Mouse (Mus musculus) liver, embryonic 16.5 days (tissue): ENCODE results near the gene Stk10. TPM values are rescaled to one million over a fixed set of nuclear protein-coding genes. Genes with fewer than 3 reads are reported as not detected.
A peak's percentile ranks its signal among the peaks of the same experiment; 100 is the strongest.
"Not testable (repeated sequence)": the region's sequence is repeated elsewhere in the genome, so short reads cannot be mapped to it uniquely, and the experiment has no call there.

ENCODE experiments used
- ATAC-seq: fragments of 200-750 bp; cut with Nextera tagmentation; 2 replicates; pipeline ENCODE4 v1.8.0; 2017; ENCODE audit warnings: low read depth, mild to moderate bottlenecking, moderate number of reproducible peaks, moderate library complexity
- H3K27ac ChIP-seq: fragments of 300-500 bp; sonication (generic); 2 replicates; pipeline ENCODE4 v1.5.1; 2014; ENCODE audit warnings: mild to moderate bottlenecking, low read length
- H3K27me3 ChIP-seq: fragments of 300-500 bp; sonication (generic); 2 replicates; pipeline ENCODE4 v1.6.1; 2014; ENCODE audit warnings: low read depth, low read length, mixed read lengths; ENCODE audit not compliant: control insufficient read depth, insufficient read depth
- H3K36me3 ChIP-seq: fragments of 300-500 bp; sonication (generic); 2 replicates; pipeline ENCODE4 v1.6.1; 2014; ENCODE audit warnings: mild to moderate bottlenecking; ENCODE audit not compliant: control insufficient read depth, insufficient read depth
- H3K4me1 ChIP-seq: fragments of 300-500 bp; sonication (generic); 2 replicates; pipeline ENCODE4 v1.6.1; 2014; ENCODE audit warnings: low read depth, low read length, mixed read lengths; ENCODE audit not compliant: control insufficient read depth
- H3K4me2 ChIP-seq: fragments of 300-500 bp; sonication (generic); 2 replicates; pipeline ENCODE4 v1.6.1; 2014; ENCODE audit warnings: low read depth, low read length, mixed read lengths
- H3K4me3 ChIP-seq: fragments of 300-500 bp; sonication (generic); 2 replicates; pipeline ENCODE4 v1.5.1; 2014; ENCODE audit warnings: low read depth, mild to moderate bottlenecking, low read length
- H3K9ac ChIP-seq: fragments of 300-500 bp; sonication (generic); 2 replicates; pipeline ENCODE4 v1.6.1; 2014; ENCODE audit warnings: low read depth, low read length
- H3K9me3 ChIP-seq: fragments of 300-500 bp; sonication (generic); replicated peaks from 2 replicates; pipeline ENCODE4 v1.6.1; 2016; ENCODE audit warnings: low read length; ENCODE audit not compliant: control insufficient read depth
- WGBS: fragments of 180-500 bp; shearing (Covaris S2); extraction: QIAGEN DNeasy Blood & Tissue Kit; methylation state at CpG from one replicate; pipeline ENCODE4 v1.1.7; 2014; ENCODE audit not compliant: insufficient replicate concordance; 5-methylcytosine and 5-hydroxymethylcytosine counted together
- polyA plus RNA-seq: library from polyadenylated mRNA; unstranded; fragments of >200 nt; fragmentation: Nextera tagmentation; extraction: Ambion mirVana; gene quantifications from 2 replicates; pipeline ENCODE4 v1.2.1, GENCODE M21; 2015

Stk10 gene
- polyA plus RNA-seq, 1 experiment from 2014 or later, result 4.8 TPM

DNA sequence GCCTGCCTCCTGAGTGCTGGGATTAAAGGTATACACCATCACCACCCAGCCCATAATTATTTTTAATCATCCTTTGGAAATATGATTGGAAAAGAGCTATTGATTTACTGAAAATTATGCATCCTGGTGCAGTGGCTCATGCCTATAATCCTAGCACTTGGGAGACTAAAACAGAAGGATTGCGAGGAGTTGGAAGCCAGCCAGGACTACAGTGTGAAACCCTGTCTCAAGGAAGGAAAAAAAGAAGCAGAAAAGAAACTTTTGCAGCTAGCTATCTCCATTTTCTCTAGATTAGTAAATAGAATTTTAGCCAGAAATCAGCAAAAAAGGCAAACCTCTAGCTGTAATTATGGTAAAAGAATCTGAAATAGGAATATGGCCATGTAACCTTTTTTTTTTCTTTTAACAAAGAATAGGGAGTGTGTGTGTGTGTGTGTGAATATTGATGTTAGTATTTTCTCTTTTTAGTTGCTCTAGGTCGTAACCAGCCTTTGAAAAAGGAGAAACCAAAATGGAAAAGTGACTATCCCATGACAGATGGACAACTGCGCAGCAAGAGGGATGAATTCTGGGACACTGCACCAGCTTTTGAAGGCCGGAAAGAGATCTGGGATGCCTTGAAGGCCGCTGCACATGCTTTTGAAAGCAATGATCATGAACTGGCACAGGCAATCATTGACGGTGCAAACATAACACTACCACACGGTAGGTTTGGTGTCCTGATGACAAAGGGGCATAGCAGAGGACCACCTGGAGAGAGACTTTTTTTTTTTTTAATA, 34.2 kb upstream of the Stk10 start:
- H3K4me1 ChIP-seq, result no peaks in the 10 kb centered on the region
- H3K36me3 ChIP-seq, result no peaks in the 10 kb centered on the region
- no peak overlapping the region for H3K27ac ChIP-seq
- WGBS, result 82% methylated on average over 7 of the region's 7 CpGs
- no peak for ATAC-seq
- no peaks in the 10 kb centered on the region for H3K27me3 ChIP-seq
- H3K4me3 ChIP-seq, result no peak overlapping the region
- H3K4me2 ChIP-seq, result no peak overlapping the region
- H3K9ac ChIP-seq, result no peak overlapping the region
- no peaks in the 10 kb centered on the region for H3K9me3 ChIP-seq

DNA sequence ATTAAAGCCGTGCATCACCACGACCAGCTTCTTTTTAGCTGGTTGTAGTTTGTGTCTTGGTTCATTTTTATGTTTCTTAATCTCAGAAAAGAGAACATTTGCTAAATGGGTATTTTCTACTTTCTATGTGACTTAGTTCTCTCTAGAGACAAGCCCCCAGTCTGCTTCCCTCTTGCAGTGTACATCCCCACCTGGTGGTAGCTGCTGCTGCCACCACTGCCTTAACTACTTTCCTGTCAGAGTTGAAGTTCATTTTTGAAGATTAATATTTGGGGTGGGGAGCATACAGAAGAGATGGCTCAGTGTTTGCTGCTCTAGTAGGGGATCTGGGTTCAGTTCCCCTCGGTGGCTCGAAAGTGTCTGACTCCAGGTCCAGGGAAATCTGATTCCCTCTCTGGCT, 33.2 kb upstream of the Stk10 start:
- H3K36me3 ChIP-seq, result no peaks in the 10 kb centered on the region
- 70% methylated on average over 4 of the region's 4 CpGs for WGBS
- H3K27me3 ChIP-seq, result no peaks in the 10 kb centered on the region
- H3K9me3 ChIP-seq, result no peaks in the 10 kb centered on the region
- no peak for ATAC-seq
- H3K27ac ChIP-seq, result no peak overlapping the region
- no peak overlapping the region for H3K4me3 ChIP-seq
- H3K9ac ChIP-seq, result no peak overlapping the region
- no peak overlapping the region for H3K4me2 ChIP-seq
- H3K4me1 ChIP-seq, result no peaks in the 10 kb centered on the region

DNA sequence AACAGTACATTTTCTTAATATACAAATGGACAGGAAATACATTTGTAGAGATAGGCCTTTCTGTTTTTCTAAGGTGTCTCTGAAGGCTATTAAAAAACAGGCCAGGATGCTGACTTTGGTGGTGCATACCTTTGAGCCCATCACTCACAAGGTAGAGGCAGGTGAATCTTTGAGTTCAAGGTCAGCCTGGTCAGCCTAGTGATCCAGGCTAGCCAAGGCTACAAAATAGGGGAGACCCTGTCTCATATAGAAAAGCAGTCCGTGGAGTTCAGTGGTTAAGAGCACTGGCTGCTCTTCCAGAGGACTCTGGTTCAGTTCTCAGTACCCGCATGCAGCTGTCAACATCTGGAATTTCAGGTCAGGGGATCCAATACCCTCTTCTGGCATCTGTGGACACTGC, 29.4 kb upstream of the Stk10 start:
- no peak for ATAC-seq
- Histone ChIP-seq H3K27ac (no peak overlapping the region), H3K27me3 (no peaks in the 10 kb centered on the region), H3K36me3 (no peaks in the 10 kb centered on the region), H3K4me1 (peaks cover 2% of the 10 kb centered on the region), H3K4me3 (no peak overlapping the region), H3K4me2 (no peak overlapping the region), H3K9ac (no peak overlapping the region), H3K9me3 (no peaks in the 10 kb centered on the region)
- 66% methylated on average over 2 of the region's 2 CpGs for WGBS

DNA sequence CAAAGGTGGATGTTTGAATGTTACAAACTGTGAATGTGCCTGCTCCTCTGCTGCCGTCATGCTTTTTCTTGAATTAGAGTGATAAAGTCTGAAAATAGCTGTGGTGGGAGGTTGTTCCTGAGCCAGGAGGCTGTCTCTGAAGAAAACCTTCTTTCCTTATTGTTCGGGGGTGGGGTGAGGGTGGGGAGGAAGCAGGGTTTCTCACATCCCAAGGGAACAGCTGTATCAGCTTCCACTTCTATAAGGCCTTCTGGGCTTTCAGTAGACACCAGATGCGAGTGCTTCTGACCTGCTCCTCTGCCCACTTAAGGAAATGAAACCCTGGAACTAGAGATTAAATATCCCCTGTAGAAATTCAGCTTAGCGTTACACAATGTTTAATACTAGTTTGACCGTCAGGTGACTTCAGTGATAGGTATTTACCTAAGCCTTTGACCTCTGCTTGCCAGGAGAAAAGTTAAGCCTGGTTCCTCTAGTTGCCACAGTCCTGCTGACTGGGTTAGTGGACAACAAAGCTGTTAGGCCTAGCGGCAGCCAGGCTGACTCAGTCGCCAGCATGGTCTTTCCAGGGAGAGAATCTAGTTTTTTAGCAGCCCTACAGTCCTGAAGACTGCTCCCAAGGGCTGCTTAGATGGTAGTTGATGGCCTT, 27.9 kb upstream of the Stk10 start:
- H3K36me3 ChIP-seq, result no peaks in the 10 kb centered on the region
- WGBS, result 56% methylated on average over 7 of the region's 7 CpGs
- H3K4me3 ChIP-seq, result no peak overlapping the region
- no peak overlapping the region for H3K4me2 ChIP-seq
- no peaks in the 10 kb centered on the region for H3K9me3 ChIP-seq
- no peak overlapping the region for H3K27ac ChIP-seq
- H3K27me3 ChIP-seq, result no peaks in the 10 kb centered on the region
- ATAC-seq, result peak; percentile 55; the same call in 1 of the 2 replicates
- H3K4me1 ChIP-seq, result peaks cover 2% of the 10 kb centered on the region
- no peak overlapping the region for H3K9ac ChIP-seq

DNA sequence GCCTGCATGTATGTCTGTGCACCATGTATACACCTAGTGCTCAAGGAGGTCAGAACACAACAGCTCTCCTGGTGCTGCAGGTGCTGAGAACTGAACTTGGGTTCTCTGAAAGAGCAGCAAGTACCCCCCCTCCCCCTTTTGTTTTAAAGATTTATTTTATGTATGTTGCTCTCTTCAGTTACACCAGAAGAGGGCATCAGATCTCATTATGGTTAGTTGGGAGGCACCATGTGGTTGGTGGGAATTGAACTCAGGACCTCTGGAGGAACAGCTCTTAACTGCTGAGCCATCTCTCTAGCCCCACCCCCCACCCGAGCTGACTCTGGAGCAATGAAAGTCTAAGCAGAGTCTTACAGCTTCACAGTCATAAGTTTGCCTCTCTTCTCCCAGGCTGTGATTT, 22.2 kb upstream of the Stk10 start:
- no peaks in the 10 kb centered on the region for H3K4me1 ChIP-seq
- H3K9me3 ChIP-seq, result no peaks in the 10 kb centered on the region
- no peak overlapping the region for H3K27ac ChIP-seq
- WGBS, result 38% methylated on average over 1 of the region's 1 CpGs
- ATAC-seq, result no peak
- no peak overlapping the region for H3K9ac ChIP-seq
- no peaks in the 10 kb centered on the region for H3K27me3 ChIP-seq
- no peaks in the 10 kb centered on the region for H3K36me3 ChIP-seq
- H3K4me3 ChIP-seq, result no peak overlapping the region
- no peak overlapping the region for H3K4me2 ChIP-seq

DNA sequence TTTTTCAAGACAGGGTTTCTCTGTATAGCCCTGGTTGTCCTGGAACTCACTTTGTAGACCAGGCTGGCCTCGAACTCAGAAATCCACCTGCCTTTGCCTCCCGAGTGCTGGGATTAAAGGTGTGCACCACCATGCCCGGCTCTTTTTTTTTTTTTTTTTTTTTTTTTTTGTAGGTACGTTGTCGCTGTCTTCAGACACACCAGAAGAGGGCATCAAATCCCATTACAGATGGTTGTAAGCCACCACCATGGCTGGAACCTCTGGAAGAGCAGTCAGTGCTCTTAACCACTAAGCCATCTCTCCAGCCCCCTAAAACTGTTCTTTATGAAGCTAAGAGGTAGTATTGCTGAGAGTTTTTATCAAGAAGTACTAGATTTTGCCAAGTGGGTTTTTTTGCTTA, 18.3 kb upstream of the Stk10 start:
- 75% methylated on average over 4 of the region's 5 CpGs for WGBS
- H3K4me3 ChIP-seq, H3K27ac ChIP-seq, H3K27me3 ChIP-seq, ATAC-seq, H3K9ac ChIP-seq, H3K36me3 ChIP-seq, H3K4me1 ChIP-seq, H3K9me3 ChIP-seq, H3K4me2 ChIP-seq: not testable (repeated sequence)

DNA sequence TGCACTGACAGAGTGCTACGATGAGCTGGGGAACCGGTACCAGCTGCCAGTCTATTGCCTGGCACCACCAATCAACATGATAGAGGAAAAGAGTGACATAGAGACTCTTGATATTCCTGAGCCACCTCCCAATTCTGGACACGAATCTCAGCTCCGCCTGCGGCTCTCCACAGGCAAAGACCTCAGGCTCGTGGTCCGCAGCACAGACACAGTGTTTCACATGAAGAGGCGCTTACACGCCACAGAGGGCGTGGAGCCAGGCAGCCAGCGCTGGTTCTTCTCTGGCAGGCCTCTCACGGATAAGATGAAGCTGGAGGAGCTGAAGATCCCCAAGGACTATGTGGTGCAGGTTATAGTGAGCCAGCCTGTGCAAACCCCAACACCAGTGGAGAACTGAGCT, 17.0 kb upstream of the Stk10 start:
- no peaks in the 10 kb centered on the region for H3K9me3 ChIP-seq
- H3K27me3 ChIP-seq, result no peaks in the 10 kb centered on the region
- H3K4me2 ChIP-seq, result no peak overlapping the region
- no peaks in the 10 kb centered on the region; the same call in none of the 2 replicates for H3K4me1 ChIP-seq
- WGBS, result 83% methylated on average over 12 of the region's 12 CpGs
- no peak overlapping the region for H3K4me3 ChIP-seq
- H3K27ac ChIP-seq, result no peak overlapping the region
- H3K9ac ChIP-seq, result no peak overlapping the region
- H3K36me3 ChIP-seq, result no peaks in the 10 kb centered on the region
- ATAC-seq, result no peak

DNA sequence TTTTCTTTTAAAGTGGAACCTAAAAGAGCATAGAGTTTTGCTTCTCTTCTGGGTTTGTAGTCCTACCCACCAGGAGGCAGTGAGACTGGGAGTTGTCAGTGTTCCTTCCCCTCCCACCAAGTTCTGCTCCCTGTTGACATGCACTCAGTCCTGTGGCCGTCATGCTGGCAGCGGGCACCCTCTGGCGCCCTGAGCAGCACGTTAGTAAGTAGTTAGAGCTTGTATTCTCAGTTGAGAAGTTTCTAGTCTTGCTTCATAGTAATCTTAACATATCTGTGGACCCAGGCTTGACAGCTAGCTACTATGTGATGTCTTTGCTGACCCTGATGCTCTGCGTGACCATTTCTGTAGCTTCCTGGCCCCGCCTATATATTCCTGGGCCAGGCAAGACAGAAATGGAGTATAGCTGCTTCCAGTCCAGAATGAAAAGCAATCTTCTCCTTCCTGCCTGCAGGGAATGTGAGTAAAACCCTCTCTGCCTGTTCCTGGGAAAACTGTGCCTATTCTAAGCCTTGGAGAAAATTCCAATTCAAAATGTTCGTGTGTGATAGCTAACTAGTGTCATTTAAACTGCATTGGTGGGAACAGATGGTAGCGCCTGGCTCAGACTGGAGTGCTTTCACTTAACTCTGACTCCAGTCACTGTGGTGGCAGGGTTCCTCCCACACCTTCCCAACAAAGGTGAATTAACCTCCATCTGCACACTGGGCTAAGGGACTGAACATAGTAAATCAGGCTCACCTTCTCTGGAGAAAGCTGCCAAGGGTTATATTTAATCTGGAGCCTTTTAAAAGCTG, 16.0 kb upstream of the Stk10 start:
- WGBS, result 75% methylated on average over 8 of the region's 8 CpGs
- no peaks in the 10 kb centered on the region; the same call in none of the 2 replicates for H3K4me1 ChIP-seq

DNA sequence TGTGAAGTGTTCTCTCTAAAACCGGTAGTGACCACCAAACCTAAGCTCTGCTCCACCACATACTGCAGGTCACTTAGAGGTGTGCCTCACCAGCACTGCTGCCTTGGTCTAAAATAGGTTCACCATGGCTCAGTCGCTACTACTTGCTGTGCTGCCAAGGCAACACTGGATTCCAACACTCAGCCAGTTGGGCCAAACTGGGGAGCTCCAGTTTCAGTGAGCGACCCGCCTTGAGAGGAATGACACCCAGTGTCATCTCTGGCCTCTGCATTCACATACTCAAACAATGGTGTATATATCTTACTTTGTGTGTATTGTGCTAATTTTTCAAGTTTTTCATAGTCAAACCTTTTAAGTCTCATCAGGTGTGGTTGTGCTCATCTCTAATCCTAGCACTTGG, 14.3 kb upstream of the Stk10 start:
- H3K4me1 ChIP-seq, result no peaks in the 10 kb centered on the region; the same call in none of the 2 replicates
- no peaks in the 10 kb centered on the region for H3K27me3 ChIP-seq
- H3K36me3 ChIP-seq, result no peaks in the 10 kb centered on the region
- H3K27ac ChIP-seq, result no peak overlapping the region
- WGBS, result 82% methylated on average over 4 of the region's 4 CpGs
- H3K9ac ChIP-seq, result no peak overlapping the region
- no peaks in the 10 kb centered on the region for H3K9me3 ChIP-seq
- no peak for ATAC-seq
- H3K4me3 ChIP-seq, result no peak overlapping the region
- H3K4me2 ChIP-seq, result no peak overlapping the region

More for the DNA sequence above, 16.0 kb upstream of the Stk10 start:
- Histone ChIP-seq H3K4me2 (no peak overlapping the region), H3K9ac (no peak overlapping the region), H3K4me3 (no peak overlapping the region), H3K27ac (no peak overlapping the region), H3K36me3 (no peaks in the 10 kb centered on the region), H3K27me3 (no peaks in the 10 kb centered on the region), H3K9me3 (no peaks in the 10 kb centered on the region)
- no peak for ATAC-seq
